Mouse (Mus musculus) liver, embryonic 11.5 days (tissue): ENCODE data around the gene Wdr62. TPM values are rescaled to one million over a fixed set of nuclear protein-coding genes. Genes with fewer than 3 reads are reported as not detected.

Experiments
- ATAC-seq: fragments of 200-750 bp; cut with Nextera tagmentation; replicated peaks from 2 replicates; pipeline ENCODE4 v1.8.0; 2017; ENCODE audit warnings: moderate number of reproducible peaks, mild to moderate bottlenecking, moderate TSS enrichment, moderate library complexity; ENCODE audit not compliant: low FRiP score
- DNase-seq: peaks from one replicate; pipeline ENCODE4 v3.0.0-alpha.2; 2017; ENCODE audit warnings: low spot score
- H3K27ac ChIP-seq: fragments of 300-500 bp; sonication (generic); 2 replicates; pipeline ENCODE4 v1.5.1; 2014; ENCODE audit warnings: mild to moderate bottlenecking, low read depth, low read length, control low read depth
- H3K27me3 ChIP-seq: fragments of 300-500 bp; sonication (generic); replicated peaks from 2 replicates; pipeline ENCODE4 v1.6.1; 2014; ENCODE audit warnings: low read length, mixed read lengths; ENCODE audit not compliant: control insufficient read depth, insufficient read depth
- H3K36me3 ChIP-seq: fragments of 300-500 bp; sonication (generic); 2 replicates; pipeline ENCODE4 v1.6.1; 2014; ENCODE audit warnings: mild to moderate bottlenecking, low read length, moderate library complexity, mixed read lengths; ENCODE audit not compliant: control insufficient read depth, insufficient read depth
- H3K4me1 ChIP-seq: fragments of 300-500 bp; sonication (generic); replicated peaks from 2 replicates; pipeline ENCODE4 v1.6.1; 2014; ENCODE audit warnings: low read length, mixed read lengths; ENCODE audit not compliant: control insufficient read depth, insufficient read depth
- H3K4me2 ChIP-seq: fragments of 300-500 bp; sonication (generic); 2 replicates; pipeline ENCODE4 v1.6.1; 2014; ENCODE audit warnings: mild to moderate bottlenecking, control low read depth, moderate library complexity
- H3K4me3 ChIP-seq: fragments of 300-500 bp; sonication (generic); 2 replicates; pipeline ENCODE4 v1.5.1; 2014; ENCODE audit warnings: low read depth, low read length, control low read depth
- H3K9ac ChIP-seq: fragments of 300-500 bp; sonication (generic); 2 replicates; pipeline ENCODE4 v1.6.1; 2014; ENCODE audit warnings: low read depth, low read length, control low read depth
- H3K9me3 ChIP-seq: fragments of 300-500 bp; sonication (generic); 2 replicates; pipeline ENCODE4 v1.6.1; 2016; ENCODE audit warnings: low read length, inconsistent platforms, mixed read lengths; ENCODE audit not compliant: control insufficient read depth
- WGBS: fragments of 180-500 bp; shearing (Covaris S2); extraction: QIAGEN DNeasy Blood & Tissue Kit; methylation state at CpG from one replicate; pipeline ENCODE4 v1.1.7; 2014; 5-methylcytosine and 5-hydroxymethylcytosine counted together
- polyA plus RNA-seq: library from polyadenylated mRNA; unstranded; fragments of >200 nt; fragmentation: Nextera tagmentation; extraction: Ambion mirVana; gene quantifications from 2 replicates; pipeline ENCODE4 v1.2.1, GENCODE M21; 2014

Gene Wdr62
- polyA plus RNA-seq, 1 experiment from 2014 or later: 16.0 TPM

GRCm38 (mm10) chr7:30293795-30294194, 13.6 kb upstream of the Wdr62 start:
- 74% methylated on average over 13 of the region's 13 CpGs for WGBS
- H3K4me3 ChIP-seq: no peak overlapping the region
- no peak overlapping the region for H3K9ac ChIP-seq
- ATAC-seq (no peak), DNase-seq (no peak)
- no peaks in the 10 kb centered on the region for H3K9me3 ChIP-seq
- no peak overlapping the region for H3K27ac ChIP-seq
- H3K4me2 ChIP-seq: no peak overlapping the region
- no peaks in the 10 kb centered on the region for H3K36me3 ChIP-seq
- H3K27me3 ChIP-seq: peaks cover 6% of the 10 kb centered on the region; the same call in 1 of the 2 replicates
- H3K4me1 ChIP-seq: no peaks in the 10 kb centered on the region

DNA sequence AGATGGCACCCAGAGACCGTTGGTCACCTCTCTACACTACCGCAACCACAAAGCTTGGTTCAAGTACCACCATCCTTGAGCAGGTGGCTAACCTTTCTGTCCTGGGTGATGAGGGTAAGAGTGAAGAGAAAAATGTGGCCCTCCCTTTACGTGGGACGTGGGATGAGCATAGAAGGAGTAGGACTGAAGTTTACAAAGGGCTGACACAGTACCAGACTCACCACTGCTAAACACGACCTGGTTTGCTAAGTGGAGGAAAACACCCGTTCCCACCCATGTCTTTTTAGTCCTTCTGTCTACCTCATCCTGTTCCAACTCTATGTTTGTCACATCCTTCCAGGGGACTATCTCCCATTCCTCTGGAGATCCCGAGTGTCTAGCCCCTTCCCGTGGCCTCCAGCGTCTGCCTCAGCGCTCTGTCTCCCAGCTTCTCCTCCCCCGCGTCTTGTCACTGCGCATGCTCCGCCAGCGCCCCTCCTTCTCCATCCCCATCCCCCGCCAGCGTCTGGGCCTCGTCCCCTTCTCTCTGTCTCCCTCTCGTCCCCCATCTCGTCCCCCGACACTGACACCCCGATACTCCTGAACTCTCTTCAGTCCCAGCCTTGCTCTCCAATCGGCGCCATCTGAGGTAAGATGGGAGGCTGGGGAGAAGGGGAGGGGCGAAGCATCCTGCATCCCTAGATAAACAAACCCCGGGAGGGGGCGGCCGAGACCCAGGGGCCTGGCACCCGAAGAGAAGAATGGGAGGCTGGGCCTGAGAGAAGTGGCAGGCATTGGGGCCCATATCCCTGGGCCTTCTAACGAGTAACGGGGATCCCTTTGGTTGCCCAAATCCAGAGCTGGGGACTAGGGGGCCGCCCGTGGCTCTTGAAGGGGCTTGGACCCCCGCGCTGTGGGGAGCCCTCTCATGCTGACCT, 11.3 kb upstream of the Wdr62 start, which contains the start of gene Clip3:
Gene Clip3, plus strand, starts transcription at position 514 of the 917 bp plus-strand sequence.
- peak within 1 kb of the TSS; percentile 1; the same call in 1 of the 2 replicates for H3K9ac ChIP-seq
- peak within 1 kb of the TSS; percentile 49 for H3K4me3 ChIP-seq
- H3K4me2 ChIP-seq: peak within 1 kb of the TSS; percentile 48
- DNase-seq: peak; percentile 55
- no peaks in the 10 kb centered on the region for H3K36me3 ChIP-seq
- peaks cover 8% of the 10 kb centered on the region; the same call in 1 of the 2 replicates for H3K27me3 ChIP-seq
- no peak; the same call in 1 of the 2 replicates for ATAC-seq
- H3K27ac ChIP-seq: no peak within 1 kb of the TSS; the same call in 1 of the 2 replicates
- H3K4me1 ChIP-seq: no peaks in the 10 kb centered on the region
- H3K9me3 ChIP-seq: no peaks in the 10 kb centered on the region
- WGBS: 11% methylated on average over 35 of the region's 35 CpGs

DNA sequence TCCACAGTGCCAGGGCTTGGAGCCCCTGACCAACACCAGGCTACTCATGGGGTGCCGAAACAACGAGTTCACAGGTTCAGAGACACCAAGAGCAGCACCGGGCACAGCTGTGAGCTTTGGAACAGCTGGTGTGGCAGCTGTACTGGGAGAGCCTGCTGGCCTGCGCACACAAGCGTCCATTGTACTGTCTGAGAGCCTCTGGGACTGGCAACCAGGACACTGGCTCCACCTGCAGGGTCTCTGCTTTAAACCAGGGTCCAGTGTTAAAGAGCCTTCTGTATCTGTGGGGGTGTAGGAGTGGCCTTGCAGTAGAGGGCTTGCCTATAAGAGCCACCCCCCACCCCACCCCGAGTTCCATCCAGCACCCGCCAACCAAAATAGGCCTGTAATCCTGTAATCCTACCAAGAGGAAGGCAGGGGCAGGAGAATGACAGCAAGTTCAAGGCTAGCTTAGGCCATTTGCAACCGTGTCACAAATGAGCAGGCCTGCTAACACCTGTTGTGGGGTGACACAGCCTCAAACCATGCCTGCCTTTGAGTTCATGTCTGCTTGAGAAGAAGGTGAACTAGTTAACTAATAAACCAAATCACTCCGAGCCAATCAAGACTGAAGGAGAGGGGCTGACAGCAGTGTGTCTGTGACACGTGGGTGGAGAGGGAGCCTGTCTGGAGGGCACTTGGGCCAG, 9.6 kb upstream of the Wdr62 start:
- Histone ChIP-seq H3K27ac (no peak overlapping the region), H3K9ac (no peak overlapping the region), H3K27me3 (peaks cover 8% of the 10 kb centered on the region; the same call in 1 of the 2 replicates), H3K36me3 (no peaks in the 10 kb centered on the region), H3K4me1 (no peaks in the 10 kb centered on the region), H3K9me3 (no peaks in the 10 kb centered on the region), H3K4me2 (no peak overlapping the region), H3K4me3 (no peak overlapping the region)
- ATAC-seq: no peak
- no peak for DNase-seq
- 61% methylated on average over 10 of the region's 10 CpGs for WGBS

- H3K27me3 ChIP-seq: peaks cover 8% of the 10 kb centered on the region; the same call in 1 of the 2 replicates
- H3K36me3 ChIP-seq: no peaks in the 10 kb centered on the region
- 70% methylated on average over 7 of the region's 7 CpGs for whole genome bisulfite sequencing
- H3K9ac ChIP-seq: no peak overlapping the region
- no peak overlapping the region for H3K27ac ChIP-seq
- H3K9me3 ChIP-seq: no peaks in the 10 kb centered on the region
- ATAC-seq (no peak), DNase-seq (no peak)
- H3K4me3 ChIP-seq: no peak overlapping the region
- H3K4me2 ChIP-seq: no peak overlapping the region
- no peaks in the 10 kb centered on the region for H3K4me1 ChIP-seq
Measured at GRCm38 (mm10) chr7:30289071-30289713, 9.0 kb upstream of the Wdr62 start.

GRCm38 (mm10) chr7:30288046-30288445, 7.8 kb upstream of the Wdr62 start:
- H3K27ac ChIP-seq: no peak overlapping the region
- no peak overlapping the region for H3K9ac ChIP-seq
- no peak for ATAC-seq
- H3K4me2 ChIP-seq: no peak overlapping the region
- WGBS: 59% methylated on average over 6 of the region's 6 CpGs
- H3K4me1 ChIP-seq: no peaks in the 10 kb centered on the region
- no peaks in the 10 kb centered on the region for H3K9me3 ChIP-seq
- DNase-seq: no peak
- H3K27me3 ChIP-seq: peaks cover 8% of the 10 kb centered on the region; the same call in 1 of the 2 replicates
- H3K36me3 ChIP-seq: no peaks in the 10 kb centered on the region
- H3K4me3 ChIP-seq: no peak overlapping the region

GRCm38 (mm10) chr7:30286701-30287410, 6.6 kb upstream of the Wdr62 start:
- DNase-seq (no peak), ATAC-seq (no peak)
- Histone ChIP-seq H3K4me2 (no peak overlapping the region), H3K36me3 (no peaks in the 10 kb centered on the region), H3K27ac (no peak overlapping the region), H3K27me3 (peaks cover 6% of the 10 kb centered on the region; the same call in 1 of the 2 replicates), H3K4me1 (no peaks in the 10 kb centered on the region), H3K9me3 (no peaks in the 10 kb centered on the region), H3K9ac (no peak overlapping the region), H3K4me3 (no peak overlapping the region)
- WGBS: 70% methylated on average over 8 of the region's 8 CpGs

- no peaks in the 10 kb centered on the region for H3K9me3 ChIP-seq
- ATAC-seq: no peak
- DNase-seq: no peak
- peaks cover 11% of the 10 kb centered on the region for H3K4me1 ChIP-seq
- no peak overlapping the region for H3K4me3 ChIP-seq
- 70% methylated on average over 7 of the region's 7 CpGs for WGBS
- no peaks in the 10 kb centered on the region for H3K36me3 ChIP-seq
- no peak overlapping the region for H3K9ac ChIP-seq
- H3K27ac ChIP-seq: no peak overlapping the region
- 0 out of 2 replicates have a peak, but pooled peaks cover 3% of the 10 kb centered on the region for H3K27me3 ChIP-seq
- H3K4me2 ChIP-seq: no peak overlapping the region
Measured at GRCm38 (mm10) chr7:30282740-30283139, 2.5 kb upstream of the Wdr62 start.

DNA sequence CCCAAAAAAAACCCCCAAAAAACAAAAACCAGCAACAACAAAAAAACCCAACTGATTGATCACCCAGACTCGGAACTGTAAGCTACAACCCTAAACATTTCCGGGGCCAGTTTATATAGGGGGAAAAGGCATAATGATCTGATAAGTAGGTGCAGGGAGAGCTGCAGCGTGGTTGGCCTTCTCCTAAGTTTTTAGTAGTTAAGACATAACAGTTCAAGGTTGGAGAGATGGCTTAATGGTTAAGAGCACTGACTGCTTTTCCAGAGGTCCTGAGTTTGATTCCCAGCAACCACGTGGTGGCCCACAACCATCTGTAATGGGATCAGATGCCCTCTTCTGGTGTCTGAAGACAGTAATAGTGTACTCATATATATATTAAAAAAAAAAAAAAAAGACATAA, 1.3 kb upstream of the Wdr62 start:
- ATAC-seq (no peak), DNase-seq (no peak)
- no peak overlapping the region for H3K4me3 ChIP-seq
- 67% methylated on average over 4 of the region's 4 CpGs for WGBS
- no peak overlapping the region for H3K27ac ChIP-seq
- H3K4me2 ChIP-seq: no peak overlapping the region; the same call in 1 of the 2 replicates
- H3K36me3 ChIP-seq: no peaks in the 10 kb centered on the region
- peaks cover 11% of the 10 kb centered on the region for H3K4me1 ChIP-seq
- H3K27me3 ChIP-seq: no peaks in the 10 kb centered on the region
- H3K9me3 ChIP-seq: no peaks in the 10 kb centered on the region
- no peak overlapping the region for H3K9ac ChIP-seq
